Mouse (Mus musculus) bone marrow, adult 2 months (tissue): ENCODE data around the gene Slc10a1. TPM values are rescaled to one million over a fixed set of nuclear protein-coding genes. Genes with fewer than 3 reads are reported as not detected.

Experiments used
- H3K27ac ChIP-seq: fragments of 200-500 bp; 2 replicates; pipeline ENCODE4 v1.5.1; 2012; ENCODE audit warnings: low read depth, mild to moderate bottlenecking, control low read depth, inconsistent platforms, low read length; ENCODE audit not compliant: control insufficient read depth, poor library complexity, insufficient read depth
- H3K4me1 ChIP-seq: fragments of 200-500 bp; 2 replicates; pipeline ENCODE4 v1.6.1; 2011; ENCODE audit warnings: low read length; ENCODE audit not compliant: control insufficient read depth, insufficient read depth
- H3K4me3 ChIP-seq: fragments of 200-500 bp; replicated peaks from 2 replicates; pipeline ENCODE3; 2011; ENCODE audit warnings: mild to moderate bottlenecking, low read depth, low read length, control low read depth; ENCODE audit not compliant: control insufficient read depth
- CTCF ChIP-seq: fragments of 200-500 bp; IDR thresholded peaks from 2 replicates; pipeline ENCODE4 v1.5.1; 2011; ENCODE audit warnings: low read length, control low read depth; ENCODE audit not compliant: control insufficient read depth, insufficient read depth
- POLR2A ChIP-seq: fragments of 200-500 bp; IDR thresholded peaks from 2 replicates; pipeline ENCODE4 v1.6.1; 2011; ENCODE audit warnings: low read depth, mild to moderate bottlenecking, control low read depth, low read length, borderline replicate concordance; ENCODE audit not compliant: control insufficient read depth
- WGBS: fragments of 180-500 bp; shearing (Covaris S2); methylation state at CpG from one replicate; pipeline ENCODE4 v1.1.7; 2018; 5-methylcytosine and 5-hydroxymethylcytosine counted together
- polyA plus RNA-seq: library from polyadenylated mRNA; stranded (reverse); fragments of >200 nt; gene quantifications from 2 replicates; pipeline ENCODE4 v1.2.4, GENCODE M21; 2011; ENCODE audit warnings: low replicate concordance; ENCODE audit not compliant: missing spikeins, insufficient read depth, insufficient read length

Slc10a1 gene
- 1.8 TPM in 1 of 2 replicates, not detected in the other for polyA plus RNA-seq

GRCm38 (mm10) chr12:80968605-80969004 lies at the start of gene Slc10a1:
TSS of gene Slc10a1 (minus strand) at chr12:80968705.
- Histone ChIP-seq H3K27ac (no peak within 1 kb of the TSS), H3K4me3 (no peak within 1 kb of the TSS), H3K4me1 (no peaks in the 10 kb centered on the region)
- 80% methylated on average over 5 of the region's 5 CpGs for WGBS
- TF ChIP-seq POLR2A: no peak
- no peak for TF ChIP-seq CTCF

GRCm38 (mm10) chr12:81017624-81018023 lies 49.1 kb upstream of the Slc10a1 start:
- Histone ChIP-seq H3K27ac (no peak overlapping the region), H3K4me3 (no peak overlapping the region), H3K4me1 (no peaks in the 10 kb centered on the region)
- no peak for TF ChIP-seq POLR2A
- no peak for TF ChIP-seq CTCF
- WGBS: 85% methylated on average over 12 of the region's 12 CpGs

- TF ChIP-seq CTCF (no peak), POLR2A (no peak)
- Histone ChIP-seq H3K4me1 (no peaks in the 10 kb centered on the region), H3K27ac (no peak overlapping the region), H3K4me3 (no peak overlapping the region)
- WGBS: 79% methylated on average over 11 of the region's 11 CpGs
Measured at GRCm38 (mm10) chr12:81013496-81013895, 45.0 kb upstream of the Slc10a1 start.

- TF ChIP-seq CTCF (peak; percentile 22; the same call in 1 of the 2 replicates), POLR2A (no peak)
- Histone ChIP-seq H3K4me1 (no peaks in the 10 kb centered on the region; the same call in 1 of the 2 replicates), H3K4me3 (no peak overlapping the region), H3K27ac (no peak overlapping the region)
- WGBS: 58% methylated on average over 2 of the region's 2 CpGs
Measured at GRCm38 (mm10) chr12:81011994-81012393, 43.5 kb upstream of the Slc10a1 start.

GRCm38 (mm10) chr12:81009813-81010212 lies 41.3 kb upstream of the Slc10a1 start:
- Histone ChIP-seq H3K27ac (no peak overlapping the region), H3K4me1 (no peaks in the 10 kb centered on the region; the same call in 1 of the 2 replicates), H3K4me3 (no peak overlapping the region)
- no peak for TF ChIP-seq CTCF
- TF ChIP-seq POLR2A: no peak
- WGBS: 82% methylated on average over 3 of the region's 3 CpGs

GRCm38 (mm10) chr12:81002841-81003635 lies 34.5 kb upstream of the Slc10a1 start:
- WGBS: 78% methylated on average over 13 of the region's 13 CpGs
- no peak overlapping the region for H3K4me3 ChIP-seq
- H3K4me1 ChIP-seq: no peaks in the 10 kb centered on the region; the same call in 1 of the 2 replicates
- no peak overlapping the region for H3K27ac ChIP-seq
- no peak for TF ChIP-seq CTCF
- no peak for TF ChIP-seq POLR2A

- Histone ChIP-seq H3K4me3 (no peak overlapping the region), H3K4me1 (peaks cover 1% of the 10 kb centered on the region; the same call in 1 of the 2 replicates), H3K27ac (no peak overlapping the region)
- TF ChIP-seq CTCF (no peak), POLR2A (no peak)
- whole genome bisulfite sequencing: 48% methylated on average over 4 of the region's 4 CpGs
Measured at GRCm38 (mm10) chr12:81000924-81001323, 32.4 kb upstream of the Slc10a1 start.

- 31% methylated on average over 33 of the region's 33 CpGs for WGBS
- 0 out of 2 replicates have a peak overlapping the region, but pooled peaks have one; percentile 25 for H3K27ac ChIP-seq
- H3K4me3 ChIP-seq: peak overlapping the region; percentile 24
Measured at GRCm38 (mm10) chr12:80998528-80999221, 30.2 kb upstream of the Slc10a1 start.

More at GRCm38 (mm10) chr12:80998528-80999221, 30.2 kb upstream of the Slc10a1 start:
- peaks cover 6% of the 10 kb centered on the region for H3K4me1 ChIP-seq
- TF ChIP-seq POLR2A: no peak
- TF ChIP-seq CTCF: no peak
